Mouse (Mus musculus) CH12.LX (cell line): ENCODE measurements around the gene Samd4. TPM values are rescaled to one million over a fixed set of nuclear protein-coding genes. Genes with fewer than 3 reads are reported as not detected.

Source experiments
- DNase-seq: peaks from one replicate; pipeline ENCODE4 v3.0.0-alpha.2; 2013; ENCODE audit errors: extremely low read depth
- H3K27ac ChIP-seq: 2 replicates; pipeline ENCODE4 v1.5.1; 2012; ENCODE audit warnings: low read depth, mild to moderate bottlenecking, control low read depth, moderate library complexity; ENCODE audit not compliant: insufficient read depth
- H3K27me3 ChIP-seq: replicated peaks from 2 replicates; pipeline ENCODE3; 2012; ENCODE audit warnings: inconsistent platforms
- H3K36me3 ChIP-seq, 2 experiments: replicated peaks in 1 of 2; 2 replicates each; pipeline versions ENCODE3 to v1.6.1; 2012; ENCODE audit warnings: inconsistent platforms in 1 of 2, low read length in 1 of 2, mild to moderate bottlenecking in 1 of 2, mixed read lengths in 1 of 2, moderate library complexity in 1 of 2; ENCODE audit not compliant: control insufficient read depth in 1 of 2, insufficient read depth in 1 of 2
- H3K4me1 ChIP-seq, 2 experiments: 2 replicates each; pipeline ENCODE4 v1.6.1; 2012; ENCODE audit warnings: inconsistent platforms in 1 of 2, moderate library complexity in 1 of 2; ENCODE audit not compliant: insufficient read depth in 2 of 2, control insufficient read depth in 1 of 2
- H3K4me2 ChIP-seq: 2 replicates; pipeline ENCODE4 v1.6.1; 2012; ENCODE audit warnings: low read depth, mild to moderate bottlenecking, control low read depth; ENCODE audit not compliant: poor library complexity, insufficient read depth, severe bottlenecking
- H3K4me3 ChIP-seq, 3 experiments: fragments of 150-350 bp in 1 of 3; sonication (generic) in 1 of 3; replicated peaks in 1 of 3; 2 replicates each; pipeline versions ENCODE3 to v1.5.1; 2011 to 2012; ENCODE audit warnings: low read depth in 2 of 3, low read length in 2 of 3, mild to moderate bottlenecking in 2 of 3, moderate library complexity in 2 of 3, control low read depth in 1 of 3, improper control_type of control experiment in 1 of 3, inconsistent platforms in 1 of 3, mixed read lengths in 1 of 3; ENCODE audit not compliant: poor library complexity in 1 of 3
- H3K79me2 ChIP-seq: replicated peaks from 2 replicates; pipeline ENCODE4 v1.6.1; 2012; ENCODE audit warnings: mild to moderate bottlenecking, moderate library complexity; ENCODE audit not compliant: control insufficient read depth, poor library complexity, insufficient read depth, severe bottlenecking; ENCODE audit errors: extremely low read depth
- H3K9ac ChIP-seq: 2 replicates; pipeline ENCODE4 v1.6.1; 2012; ENCODE audit warnings: low read depth, mild to moderate bottlenecking, control low read depth, moderate library complexity; ENCODE audit not compliant: insufficient read depth
- H3K9me3 ChIP-seq: replicated peaks from 2 replicates; pipeline ENCODE3; 2012; ENCODE audit warnings: low read length, inconsistent platforms, mixed read lengths
- CHD1 ChIP-seq: IDR thresholded peaks from 2 replicates; pipeline ENCODE4 v1.6.1; 2012; ENCODE audit warnings: low read depth, low read length, improper control_type of control experiment, inconsistent platforms
- CTCF ChIP-seq, 2 experiments: IDR thresholded peaks in 1 of 2; conservative IDR thresholded peaks in 1 of 2; 2 replicates each; pipeline ENCODE4 v1.5.1; 2011 to 2012; ENCODE audit warnings: low read depth in 2 of 2, low read length in 2 of 2, improper control_type of control experiment in 1 of 2, inconsistent platforms in 1 of 2, mild to moderate bottlenecking in 1 of 2, moderate library complexity in 1 of 2
- ELF1 ChIP-seq: IDR thresholded peaks from 2 replicates; pipeline ENCODE4 v1.6.1; 2014; ENCODE audit warnings: low read depth, mild to moderate bottlenecking, inconsistent platforms, low read length, improper control_type of control experiment
- GABPA ChIP-seq: IDR thresholded peaks from 2 replicates; pipeline ENCODE4 v1.6.1; 2012; ENCODE audit warnings: low read depth, low read length, improper control_type of control experiment, inconsistent platforms; ENCODE audit not compliant: insufficient replicate concordance
- IRF4 ChIP-seq: IDR thresholded peaks from 2 replicates; pipeline ENCODE4 v1.6.1; 2014; ENCODE audit warnings: low read depth, mild to moderate bottlenecking, inconsistent platforms, low read length, improper control_type of control experiment
- JUN ChIP-seq: IDR thresholded peaks from 2 replicates; pipeline ENCODE4 v1.6.1; 2011; ENCODE audit warnings: low read depth, mild to moderate bottlenecking, low read length, improper control_type of control experiment, moderate library complexity; ENCODE audit not compliant: insufficient read depth
- JUND ChIP-seq: conservative IDR thresholded peaks from 2 replicates; pipeline ENCODE4 v1.6.1; 2011; ENCODE audit warnings: low read depth, low read length, improper control_type of control experiment
- KAT2A ChIP-seq: IDR thresholded peaks from 2 replicates; pipeline ENCODE4 v1.6.1; 2012; ENCODE audit warnings: low read length, improper control_type of control experiment, inconsistent platforms; ENCODE audit not compliant: insufficient replicate concordance
- MAX ChIP-seq: IDR thresholded peaks from 2 replicates; pipeline ENCODE4 v1.6.1; 2011; ENCODE audit warnings: low read length, improper control_type of control experiment
- NELFE ChIP-seq: IDR thresholded peaks from 2 replicates; pipeline ENCODE4 v1.6.1; 2011; ENCODE audit warnings: low read depth, low read length, improper control_type of control experiment
- PAX5 ChIP-seq: IDR thresholded peaks from 2 replicates; pipeline ENCODE4 v1.6.1; 2012; ENCODE audit warnings: low read length, inconsistent platforms, mixed read lengths
- POLR2A ChIP-seq: IDR thresholded peaks from 2 replicates; pipeline ENCODE4 v1.6.1; 2011; ENCODE audit warnings: low read depth, mild to moderate bottlenecking, improper control_type of control experiment, low read length
- POLR2AphosphoS2 ChIP-seq: IDR thresholded peaks from 2 replicates; pipeline ENCODE4 v1.6.1; 2011; ENCODE audit warnings: low read depth, low read length, improper control_type of control experiment
- RAD21 ChIP-seq: IDR thresholded peaks from 2 replicates; pipeline ENCODE4 v1.6.1; 2011; ENCODE audit warnings: low read depth, mild to moderate bottlenecking, low read length, improper control_type of control experiment, moderate library complexity
- RCOR1 ChIP-seq: conservative IDR thresholded peaks from 2 replicates; pipeline ENCODE4 v1.6.1; 2012; ENCODE audit warnings: low read depth, mild to moderate bottlenecking, inconsistent platforms, low read length, improper control_type of control experiment
- SMC3 ChIP-seq: IDR thresholded peaks from 2 replicates; pipeline ENCODE4 v1.6.1; 2011; ENCODE audit warnings: low read depth, low read length, improper control_type of control experiment
- TBP ChIP-seq: conservative IDR thresholded peaks from 2 replicates; pipeline ENCODE4 v1.6.1; 2011; ENCODE audit warnings: low read depth, low read length, improper control_type of control experiment
- UBTF ChIP-seq: IDR thresholded peaks from 2 replicates; pipeline ENCODE4 v1.6.1; 2012; ENCODE audit warnings: low read depth, mild to moderate bottlenecking, inconsistent platforms, low read length, improper control_type of control experiment, moderate library complexity
- ZC3H11A ChIP-seq: IDR thresholded peaks from 2 replicates; pipeline ENCODE4 v1.6.1; 2012; ENCODE audit warnings: low read depth, mild to moderate bottlenecking, inconsistent platforms, low read length, improper control_type of control experiment
- ZKSCAN1 ChIP-seq: IDR thresholded peaks from 2 replicates; pipeline ENCODE4 v1.6.1; 2012; ENCODE audit warnings: low read depth, inconsistent platforms, low read length, improper control_type of control experiment, borderline replicate concordance
- ZNF384 ChIP-seq: IDR thresholded peaks from 2 replicates; pipeline ENCODE4 v1.6.1; 2012; ENCODE audit warnings: low read depth, low read length, improper control_type of control experiment, inconsistent platforms
- dilution Hi-C: fragments of 300-500 bp; cut with MboI; formaldehyde crosslinking; loops from 2 replicates; pipeline ENCODE4 v1.14.3; 2020; ENCODE audit warnings: low sequenced_read_pairs; ENCODE audit not compliant: extremely low pct_unique_long_range_greater_than_20kb, extremely low pct_ligation_motif_present
- in situ Hi-C: fragments of 300-500 bp; cut with MboI; formaldehyde crosslinking; loops from 3 replicates; pipeline ENCODE4 v1.14.3; 2019; ENCODE audit warnings: low sequenced_read_pairs, low pct_ligation_motif_present, low pct_unique_long_range_greater_than_20kb, mixed read lengths
- polyA plus RNA-seq: library from polyadenylated mRNA; unstranded; fragments of >175 nt; gene quantifications from 2 replicates; pipeline ENCODE4 v1.2.1, GENCODE M21; 2012; ENCODE audit warnings: low read depth; ENCODE audit not compliant: insufficient read length
- total RNA-seq, 2 experiments: library from RNA; depleted of rRNA; stranded (reverse); fragments of 300-350 nt in 1 of 2; fragments of >200 nt in 1 of 2; gene quantifications; 2 replicates each; pipeline ENCODE4 v1.2.3; 2012 to 2014

Gene Samd4
- total and polyA plus RNA-seq, 3 experiments, result 0.64 to 4.6 (median 1.5) TPM

DNA sequence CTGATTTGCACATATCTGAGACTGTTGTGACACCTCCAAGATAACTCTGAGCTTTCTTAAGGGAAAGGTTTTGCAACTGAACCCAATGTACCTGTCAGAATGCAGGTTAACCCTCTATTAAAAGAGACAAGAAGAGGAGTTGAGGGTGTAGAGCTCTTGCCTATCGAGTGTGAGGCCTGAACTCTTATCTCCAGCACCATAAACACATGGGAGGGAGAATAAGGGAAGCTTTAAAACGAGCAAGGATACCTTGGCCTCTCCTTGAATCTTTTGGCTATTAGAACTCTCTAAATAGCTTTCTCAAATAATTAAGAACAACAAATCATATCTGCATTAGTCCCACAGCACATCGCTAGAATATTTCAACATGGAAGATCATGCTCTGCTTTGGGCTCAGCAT is 135.0 kb downstream of the Samd4 start:
- dilution Hi-C loops (no loop called here), in situ Hi-C loops (no loop called here)

DNA sequence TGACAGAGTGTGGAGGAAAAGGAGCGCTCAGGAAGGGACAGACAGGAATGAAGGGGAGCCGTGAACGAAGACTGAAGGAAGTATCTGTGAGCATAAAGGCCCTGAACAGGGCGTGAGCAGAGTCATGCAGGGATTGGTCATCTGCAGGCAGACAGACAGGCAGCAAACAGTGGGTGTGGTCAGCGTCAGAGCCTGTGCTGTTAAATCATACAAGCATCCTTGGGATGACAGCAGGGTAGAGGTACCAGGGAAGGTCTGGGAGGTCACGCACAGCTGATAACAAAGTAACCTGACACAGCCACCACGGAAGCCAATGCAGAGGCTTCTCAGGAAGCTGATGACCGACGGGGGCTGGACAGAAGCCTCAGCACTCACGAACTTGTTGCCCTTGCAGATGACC is 138.2 kb downstream of the Samd4 start:
- Histone ChIP-seq H3K36me3 (no peaks in the 10 kb centered on the region), H3K9me3 (no peaks in the 10 kb centered on the region), H3K9ac (no peak overlapping the region), H3K4me1 (no peaks in the 10 kb centered on the region), H3K79me2 (no peaks in the 10 kb centered on the region), H3K27ac (no peak overlapping the region), H3K4me2 (no peak overlapping the region), H3K4me3 (no peak overlapping the region), H3K27me3 (no peaks in the 10 kb centered on the region)
- dilution Hi-C loops (no loop called here), in situ Hi-C loops (no loop called here)
- no peak for DNase-seq
- TF ChIP-seq RCOR1 (no peak), RAD21 (no peak), IRF4 (no peak), POLR2A (no peak), CHD1 (no peak), TBP (no peak), JUND (no peak), NELFE (no peak), UBTF (no peak), PAX5 (no peak), CTCF (conservative IDR thresholded peaks at IDR 0.05 in 1 of 2, IDR thresholded peaks at IDR 0.05 in 1 of 2; ENCODE audit: low read depth in 2 of 2, low read length in 2 of 2) (no peak)

More for the DNA sequence above, 135.0 kb downstream of the Samd4 start:
- Histone ChIP-seq H3K4me2 (no peak overlapping the region), H3K79me2 (no peaks in the 10 kb centered on the region), H3K36me3 (no peaks in the 10 kb centered on the region), H3K27ac (no peak overlapping the region), H3K9me3 (no peaks in the 10 kb centered on the region), H3K4me3 (no peak overlapping the region), H3K27me3 (no peaks in the 10 kb centered on the region), H3K9ac (no peak overlapping the region), H3K4me1 (no peaks in the 10 kb centered on the region)
- TF ChIP-seq ELF1, result no peak
- no peak for TF ChIP-seq RAD21
- no peak for TF ChIP-seq JUN
- TF ChIP-seq SMC3, result no peak
- no peak for TF ChIP-seq MAX
- no peak for TF ChIP-seq POLR2AphosphoS2
- TF ChIP-seq KAT2A, result no peak
- TF ChIP-seq ZC3H11A, result no peak
- TF ChIP-seq JUND, result no peak
- no peak for TF ChIP-seq PAX5
- no peak for TF ChIP-seq GABPA
- no peak for TF ChIP-seq TBP
- no peak for TF ChIP-seq POLR2A
- no peak for TF ChIP-seq ZNF384
- no peak for TF ChIP-seq ZKSCAN1
- no peak for DNase-seq
